10 mouse cellular contexts compared by ENCODE assay signal in genomic region chrX:102219126-102219525, GRCm38 (mm10). TPM values are rescaled to one million over a fixed set of nuclear protein-coding genes. Genes with fewer than 3 reads are reported as not detected.
DNase-seq lines count a peak whose midpoint lies in the region; ATAC-seq and TF ChIP-seq lines count a peak whose summit lies in the region.
"Had no signal": no experiment of that assay in that cellular context is flagged by ENCODE, and none has a peak within 500 bp of the region (broad histone marks: within the 10 kb centered on the region; RNA-seq: fewer than 3 reads in every experiment).

No protein-coding gene starts in this region.

- no peak overlapping the region for H3K4me2 ChIP-seq in liver, embryonic 12.5 days
- H3K4me2 ChIP-seq: hindbrain, embryonic 15.5 days; neural tube, embryonic 13.5 days had no signal

- no peak overlapping the region for H3K9ac ChIP-seq in liver, embryonic 12.5 days
- H3K9ac ChIP-seq: hindbrain, embryonic 15.5 days; neural tube, embryonic 13.5 days had no signal

- no peak overlapping the region for H3K27ac ChIP-seq in liver, embryonic 12.5 days
- no peak overlapping the region for H3K27ac ChIP-seq in spleen, adult 2 months (ENCODE audit: insufficient read depth, low read length)
- H3K27ac ChIP-seq: hindbrain, embryonic 15.5 days; neural tube, embryonic 13.5 days had no signal

- no peak for TF ChIP-seq POLR2A in spleen, adult 2 months (IDR thresholded peaks at IDR 0.05; ENCODE audit: low read depth, low read length)

- peak; percentile 28 to 74 for DNase-seq in adrenal gland, adult (ENCODE audit: inconsistent age in 2 of 2, low spot score in 1 of 2)
- DNase-seq in adrenal gland, adult 8-10 months: no peak
- DNase-seq in liver: peak; percentile 59
- peak; percentile 40 for DNase-seq in c-Kit-positive CD71-negative TER-119-negative erythroid progenitor cells, embryonic 14.5 days (ENCODE audit: low read depth)
- peak; percentile 11 to 13 for DNase-seq in lung, adult 18-20 months
- peak; percentile 17 to 24 for DNase-seq in spleen, adult 2 months (ENCODE audit: low read depth in 1 of 2, low spot score in 2 of 2)

- H3K4me1 ChIP-seq in liver, embryonic 12.5 days: no peaks in the 10 kb centered on the region
- H3K4me1 ChIP-seq in spleen, adult 2 months (ENCODE audit: control insufficient read depth, insufficient read depth, insufficient read length): no peaks in the 10 kb centered on the region
- H3K4me1 ChIP-seq: hindbrain, embryonic 15.5 days; neural tube, embryonic 13.5 days had no signal

- no peak for ATAC-seq in liver, embryonic 12.5 days
- ATAC-seq in granulocyte monocyte progenitor cell, adult 5-6 weeks (replicated peaks; ENCODE audit: poor library complexity, severe bottlenecking): peak; percentile 66

- no peaks in the 10 kb centered on the region for H3K9me3 ChIP-seq in liver, embryonic 12.5 days (replicated peaks)
- H3K9me3 ChIP-seq: hindbrain, embryonic 15.5 days; neural tube, embryonic 13.5 days had no signal

- H3K4me3 ChIP-seq in liver, embryonic 12.5 days: no peak overlapping the region
- H3K4me3 ChIP-seq in spleen, adult 2 months (ENCODE audit: extremely low read depth, insufficient read depth, insufficient read length): no peak overlapping the region
- H3K4me3 ChIP-seq: hindbrain, embryonic 15.5 days; neural tube, embryonic 13.5 days had no signal

- no peaks in the 10 kb centered on the region for H3K27me3 ChIP-seq in liver, embryonic 12.5 days (replicated peaks)
- H3K27me3 ChIP-seq in spleen, adult 2 months (ENCODE audit: control insufficient read depth, insufficient read depth, low read length): no peaks in the 10 kb centered on the region
- H3K27me3 ChIP-seq: hindbrain, embryonic 15.5 days; neural tube, embryonic 13.5 days had no signal

- peak; percentile 6; the same call in 1 of the 2 replicates for TF ChIP-seq CTCF in spleen, adult 2 months (IDR thresholded peaks at IDR 0.05; ENCODE audit: extremely low read depth, insufficient read depth, insufficient read length, insufficient replicate concordance)

- no peaks in the 10 kb centered on the region for H3K36me3 ChIP-seq in liver, embryonic 12.5 days
- no peaks in the 10 kb centered on the region for H3K36me3 ChIP-seq in spleen, adult 2 months (ENCODE audit: control insufficient read depth, insufficient read depth, low read length)
- H3K36me3 ChIP-seq: hindbrain, embryonic 15.5 days; neural tube, embryonic 13.5 days had no signal

- WGBS in liver, embryonic 12.5 days (ENCODE audit: insufficient replicate concordance): 3% methylated on average over 1 of the region's 1 CpGs
- WGBS in spleen, adult 2 months: 13% methylated on average over 1 of the region's 1 CpGs

RNA-seq across cellular contexts. Expression of gene Rps4x, which starts 29.9 kb away (rescaled TPM):
- 1,000 to 10,000 TPM in 2 of 4 experiments, 100 to 1,000 TPM in 2; 839 to 1,175 (median 999) TPM for total RNA-seq in adrenal gland, adult 8-10 months (2022)
- 627 and 649 TPM in 2 replicates for polyA plus RNA-seq in liver, embryonic 12.5 days (2016; fragmentation: Nextera tagmentation; extraction: Ambion mirVana)
- 4,285 and 4,418 TPM in 2 replicates for total RNA-seq in granulocyte monocyte progenitor cell, adult 5-6 weeks (2014; fragmentation: Nextera tagmentation)
- 2,798 and 2,878 TPM in 2 replicates for total RNA-seq in granulocyte monocyte progenitor cell, adult 5-6 weeks (2017)
- 339 and 426 TPM in 2 replicates for polyA plus RNA-seq in spleen, adult 2 months (2012; rRNA removed)

RNA-seq across cellular contexts. Expression of gene Cited1, which starts 32.9 kb away (rescaled TPM):
- total RNA-seq in adrenal gland, adult 8-10 months (2022): 100 to 1,000 TPM in 1 of 4 experiments, 10 to 100 TPM in 1, 1 to 10 TPM in 2; 2.0 to 111 (median 45.5) TPM
- 76.3 and 81.3 TPM in 2 replicates for polyA plus RNA-seq in liver, embryonic 12.5 days (2016; fragmentation: Nextera tagmentation; extraction: Ambion mirVana)
- not detected in 2 replicates for total RNA-seq in granulocyte monocyte progenitor cell, adult 5-6 weeks (2014; fragmentation: Nextera tagmentation)
- not detected in 2 replicates for total RNA-seq in granulocyte monocyte progenitor cell, adult 5-6 weeks (2017)
- 0.58 and 1.2 TPM in 2 replicates for polyA plus RNA-seq in spleen, adult 2 months (2012; rRNA removed)
